Mouse (Mus musculus): Measurements from ENCODE around the gene Clca3a1.

GRCm38 (mm10) chr3:144692052-144692451, 68.7 kb downstream of the Clca3a1 start:
- TF ChIP-seq POLR2A (IDR thresholded peaks at IDR 0.05; ENCODE audit: insufficient read length, low read depth) (no peak), TCF12 (IDR thresholded peaks at IDR 0.05; ENCODE audit: insufficient read depth, poor library complexity, severe bottlenecking) (no peak), E2F4 (IDR thresholded peaks at IDR 0.05; ENCODE audit: insufficient read depth) (no peak), POLR2AphosphoS2 (IDR thresholded peaks at IDR 0.05; ENCODE audit: insufficient read length, low read depth) (no peak), CEBPB (IDR thresholded peaks at IDR 0.05; ENCODE audit: insufficient read depth, poor library complexity, severe bottlenecking) (no peak), MYOD1 (IDR thresholded peaks at IDR 0.05; ENCODE audit: control insufficient read depth in 1 of 3, insufficient read length in 2 of 3, low read depth in 2 of 3) (no peak), USF1 (IDR thresholded peaks at IDR 0.05; ENCODE audit: low read depth) (no peak)

Data from myocyte (in vitro differentiated cells).